Mouse (Mus musculus): ENCODE data around the gene Nudt5.

Gene Nudt5

GRCm38 (mm10) chr2:5867681-5868080, 22.9 kb downstream of the Nudt5 start:
- DNase-seq (ENCODE audit: low spot score in 2 of 2) = no peak

DNA sequence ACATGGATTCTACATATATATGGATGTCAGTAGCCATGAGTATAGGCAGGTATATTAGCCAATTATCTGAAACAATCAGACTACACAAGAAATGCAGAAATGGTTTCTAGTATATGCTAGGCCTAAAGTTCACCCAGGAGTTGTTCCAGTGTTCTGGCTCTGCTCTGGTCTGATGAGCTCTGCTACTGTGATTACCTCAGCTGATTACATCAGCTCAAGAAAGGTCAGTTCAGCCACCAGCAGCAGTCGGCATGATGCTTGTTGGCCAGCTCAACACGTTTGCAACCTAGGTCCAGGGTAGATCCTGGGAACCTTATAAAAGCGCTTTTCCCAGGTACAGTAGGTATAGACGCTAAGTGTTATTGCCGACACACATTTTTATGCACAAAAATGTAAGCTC, 24.9 kb downstream of the Nudt5 start:
- no peak for DNase-seq (ENCODE audit: low spot score in 2 of 2)

DNA sequence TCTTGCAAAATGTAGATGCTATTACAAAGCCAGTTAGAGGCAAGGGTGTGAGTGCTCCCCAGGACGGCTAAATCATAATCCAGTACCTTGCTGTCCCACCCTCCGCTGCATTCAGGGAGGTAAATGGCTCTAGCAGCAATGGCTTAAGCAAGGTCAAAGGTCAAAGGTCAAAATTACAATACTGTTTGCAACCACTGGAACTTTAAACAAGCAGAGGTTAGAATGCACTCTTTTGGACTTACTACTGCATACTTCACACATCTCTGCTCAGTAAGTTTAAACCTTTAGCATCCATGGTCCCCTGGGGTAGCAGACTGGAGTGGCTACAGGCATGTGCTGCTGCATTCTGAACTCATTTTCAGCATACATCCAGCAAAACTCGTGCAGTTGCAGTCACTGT, 32.6 kb downstream of the Nudt5 start:
- no peak for DNase-seq (ENCODE audit: low spot score in 2 of 2)

DNA sequence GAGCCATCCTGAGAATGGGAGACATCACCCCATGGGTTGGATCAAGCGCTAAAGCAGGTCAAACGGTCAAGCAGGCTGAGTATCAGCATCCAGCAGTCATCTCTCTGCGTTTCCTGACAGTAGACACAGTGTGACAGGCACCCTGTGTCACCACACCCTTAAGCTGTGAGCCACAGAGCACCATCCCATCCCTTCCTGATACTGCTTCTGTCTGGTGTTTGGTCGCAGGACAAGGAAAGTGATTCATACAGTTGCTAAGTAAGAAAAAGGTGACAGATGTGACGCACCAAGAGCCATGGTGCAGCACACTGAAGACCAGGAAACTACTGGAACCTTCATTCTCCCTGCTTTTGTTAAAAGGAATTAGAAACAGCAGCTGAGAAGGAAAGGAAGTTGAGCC, 44.0 kb downstream of the Nudt5 start:
- DNase-seq (ENCODE audit: low spot score in 2 of 2) = no peak

GRCm38 (mm10) chr2:5889412-5889811, 44.6 kb downstream of the Nudt5 start:
- DNase-seq (ENCODE audit: low spot score in 2 of 2) = no peak

GRCm38 (mm10) chr2:5894296-5894695, 49.5 kb downstream of the Nudt5 start:
- DNase-seq (ENCODE audit: low spot score in 2 of 2) = no peak

GRCm38 (mm10) chr2:5894843-5895570, 50.2 kb downstream of the Nudt5 start, which contains the start of gene Sec61a2:
Gene Sec61a2, minus strand, starts transcription at chr2:5895432.
- peak; percentile 100 for DNase-seq (ENCODE audit: low spot score in 2 of 2)

DNA sequence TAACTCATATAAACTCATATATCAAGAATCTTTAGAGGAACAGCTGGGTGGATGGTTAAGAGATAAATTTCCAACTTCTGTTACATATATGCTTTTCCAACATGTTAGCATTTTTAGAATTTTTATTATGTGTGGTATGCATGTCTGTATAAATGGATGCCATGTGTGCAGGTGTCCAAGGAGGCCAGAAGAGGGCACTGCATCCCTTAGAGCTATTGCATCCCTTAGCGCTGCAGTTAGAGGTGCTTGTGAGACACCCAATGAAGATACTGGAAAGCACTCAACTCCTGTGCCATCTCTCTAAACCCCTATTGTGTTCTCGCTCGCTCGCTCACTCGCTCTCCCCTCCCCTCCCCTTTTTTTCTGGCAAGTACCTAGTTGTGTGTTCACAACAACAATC, 55.3 kb downstream of the Nudt5 start:
- peak in 1 of 2 experiments; percentile 59 for DNase-seq (ENCODE audit: low spot score in 2 of 2)

- no peak for DNase-seq (ENCODE audit: low spot score in 2 of 2)
Observed at GRCm38 (mm10) chr2:5906092-5906491, 61.3 kb downstream of the Nudt5 start.

DNA sequence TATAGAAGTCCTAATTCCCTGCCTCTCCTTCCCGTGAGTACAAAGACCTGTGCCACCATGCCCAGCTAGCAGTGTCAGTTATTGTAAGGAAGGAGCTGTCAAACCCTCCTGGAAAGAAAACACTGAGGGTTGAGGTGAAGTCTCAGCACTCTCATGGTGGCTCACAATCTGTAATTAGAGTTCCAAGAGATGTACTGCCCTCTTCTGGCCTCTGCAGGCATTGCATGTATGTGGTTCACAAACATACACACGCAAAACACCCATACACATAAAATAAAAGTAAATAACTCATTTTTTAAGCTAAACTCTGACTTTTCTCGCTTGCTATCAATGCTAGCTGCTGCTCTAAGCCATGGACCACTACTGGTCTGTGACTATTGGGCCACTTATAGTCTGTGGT, 61.8 kb downstream of the Nudt5 start:
- DNase-seq (ENCODE audit: low spot score in 2 of 2) = peak; percentile 49 to 80

- no peak for DNase-seq (ENCODE audit: low spot score in 2 of 2)
Observed at GRCm38 (mm10) chr2:5911282-5911965, 66.6 kb downstream of the Nudt5 start.
